Mouse (Mus musculus): Measurements from ENCODE around the gene Klrc1. TPM values are rescaled to one million over a fixed set of nuclear protein-coding genes. Genes with fewer than 3 reads are reported as not detected.
A peak's percentile ranks its signal among the peaks of the same experiment; 100 is the strongest.
"Not testable (repeated sequence)": the region's sequence is repeated elsewhere in the genome, so short reads cannot be mapped to it uniquely, and the experiment has no call there.

Klrc1 gene
- not detected in 2 replicates for polyA plus RNA-seq (2012; rRNA removed)

DNA sequence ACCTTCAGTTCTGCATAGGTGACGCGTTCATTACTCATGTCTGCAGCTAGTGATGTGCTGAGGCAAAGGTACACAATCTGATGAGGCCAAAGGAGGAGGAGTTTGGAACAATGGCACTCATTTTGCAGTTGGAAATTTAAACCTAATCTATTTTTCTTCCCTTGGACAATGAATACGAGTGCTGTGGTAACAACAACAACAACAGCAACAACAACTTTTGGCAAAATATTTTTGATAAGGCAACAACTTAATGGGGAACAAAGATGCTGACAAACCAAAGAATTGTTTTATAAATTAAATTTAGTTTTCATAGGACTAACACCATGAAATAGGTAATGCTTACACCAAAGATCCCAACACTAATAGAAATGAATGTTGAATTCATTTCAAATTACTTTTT is at the start of gene Klrc1:
Klrc1 (minus strand) TSS at position 101 of the 400 bp plus-strand sequence.
- TF ChIP-seq POLR2A (IDR thresholded peaks at IDR 0.05; ENCODE audit: borderline replicate concordance, extremely low read depth, insufficient read depth, insufficient read length, poor library complexity, severe bottlenecking) = no peak
- TF ChIP-seq CTCF (IDR thresholded peaks at IDR 0.05; ENCODE audit: borderline replicate concordance, extremely low read depth, insufficient read depth, insufficient read length) = no peak
- no peak for DNase-seq (ENCODE audit: low read depth)

DNA sequence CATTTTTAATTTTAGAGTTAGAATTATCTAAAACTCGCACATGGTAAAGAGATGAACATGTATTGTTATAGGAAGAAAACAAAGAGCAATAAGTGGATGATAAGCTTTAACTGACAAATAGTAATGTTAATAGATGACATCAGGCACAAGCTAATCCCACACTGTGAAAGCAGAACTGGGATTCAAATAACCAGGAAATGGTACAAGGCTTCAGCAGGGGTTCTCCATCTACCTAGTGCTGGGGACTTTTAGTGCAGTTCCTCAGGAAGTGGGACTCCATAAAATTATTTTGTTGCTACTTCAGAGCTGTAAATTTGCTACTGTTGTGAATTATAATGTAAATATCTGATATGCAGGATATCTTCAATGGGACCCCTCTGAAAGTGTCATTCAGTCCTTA is 48.5 kb upstream of the Klrc1 start:
- TF ChIP-seq CTCF (IDR thresholded peaks at IDR 0.05; ENCODE audit: borderline replicate concordance, extremely low read depth, insufficient read depth, insufficient read length) = no peak
- TF ChIP-seq POLR2A (IDR thresholded peaks at IDR 0.05; ENCODE audit: borderline replicate concordance, extremely low read depth, insufficient read depth, insufficient read length, poor library complexity, severe bottlenecking) = no peak
- DNase-seq (ENCODE audit: low read depth) = no peak

DNA sequence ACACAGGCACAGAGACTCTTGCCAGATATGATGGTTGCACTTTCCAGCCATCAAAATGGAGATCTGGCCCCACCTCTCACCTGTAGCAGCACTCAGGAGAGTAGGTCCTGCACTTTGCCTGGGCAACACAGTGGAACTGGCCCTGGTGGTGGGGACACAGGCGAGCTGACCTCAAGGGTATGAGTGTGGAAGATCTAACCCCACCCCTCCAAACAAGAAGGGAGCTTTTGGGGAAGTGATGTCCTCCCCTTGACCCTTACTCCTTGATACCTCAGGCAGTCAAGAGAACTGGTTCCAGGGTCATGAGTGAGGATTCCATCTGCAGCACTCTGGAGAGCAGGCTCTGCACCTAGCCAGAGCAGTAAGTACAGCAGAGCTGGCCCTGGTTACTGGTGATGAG is 42.6 kb upstream of the Klrc1 start:
- no peak for TF ChIP-seq CTCF (IDR thresholded peaks at IDR 0.05; ENCODE audit: borderline replicate concordance, extremely low read depth, insufficient read depth, insufficient read length)
- no peak for TF ChIP-seq POLR2A (IDR thresholded peaks at IDR 0.05; ENCODE audit: borderline replicate concordance, extremely low read depth, insufficient read depth, insufficient read length, poor library complexity, severe bottlenecking)
- no peak for DNase-seq (ENCODE audit: low read depth)

DNA sequence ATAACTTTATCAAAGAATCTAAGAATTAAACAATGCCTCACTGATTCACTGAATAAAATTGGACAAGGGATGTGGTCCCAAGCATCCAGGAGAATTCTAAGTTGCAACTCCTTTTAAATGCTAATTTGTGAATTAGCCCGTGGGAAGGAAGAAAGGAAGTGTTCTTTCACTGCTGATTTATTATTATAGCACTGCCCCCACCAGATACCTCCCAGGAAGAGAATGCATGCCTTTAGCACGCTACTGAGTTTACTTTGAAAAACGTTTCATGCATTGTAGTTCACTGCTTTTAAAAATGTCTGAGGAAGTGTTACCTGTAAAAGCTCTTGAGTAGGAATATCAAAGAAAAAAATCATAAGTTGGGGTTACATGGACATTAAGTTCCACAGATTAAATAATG is 41.7 kb upstream of the Klrc1 start:
- DNase-seq (ENCODE audit: low read depth) = peak; percentile 5
- TF ChIP-seq POLR2A (IDR thresholded peaks at IDR 0.05; ENCODE audit: borderline replicate concordance, extremely low read depth, insufficient read depth, insufficient read length, poor library complexity, severe bottlenecking) = no peak
- no peak for TF ChIP-seq CTCF (IDR thresholded peaks at IDR 0.05; ENCODE audit: borderline replicate concordance, extremely low read depth, insufficient read depth, insufficient read length)

DNA sequence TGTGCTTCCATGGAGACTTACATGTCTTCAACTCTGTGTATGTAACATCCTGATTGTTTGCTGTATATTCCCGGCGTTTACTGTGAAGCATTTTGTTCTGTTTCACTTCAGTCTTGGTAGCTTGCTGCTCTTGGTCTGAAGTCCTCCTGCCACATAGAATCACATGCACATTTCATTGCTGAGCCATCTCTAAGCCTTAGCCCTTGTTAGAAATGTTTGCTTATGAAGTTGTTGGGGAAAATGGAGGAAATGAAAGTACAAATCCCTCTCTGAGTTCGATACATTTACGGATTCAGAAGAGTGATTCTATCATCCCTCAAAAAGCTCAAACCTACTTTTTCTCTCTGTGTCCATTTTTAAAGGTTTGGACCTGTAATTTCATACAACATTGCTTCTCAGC is 38.3 kb upstream of the Klrc1 start, which contains the start of gene Klri1:
Klri1 (minus strand) TSS at position 101 of the 400 bp plus-strand sequence.
- no peak for TF ChIP-seq CTCF (IDR thresholded peaks at IDR 0.05; ENCODE audit: borderline replicate concordance, extremely low read depth, insufficient read depth, insufficient read length)
- no peak for TF ChIP-seq POLR2A (IDR thresholded peaks at IDR 0.05; ENCODE audit: borderline replicate concordance, extremely low read depth, insufficient read depth, insufficient read length, poor library complexity, severe bottlenecking)
- DNase-seq (ENCODE audit: low read depth) = no peak

DNA sequence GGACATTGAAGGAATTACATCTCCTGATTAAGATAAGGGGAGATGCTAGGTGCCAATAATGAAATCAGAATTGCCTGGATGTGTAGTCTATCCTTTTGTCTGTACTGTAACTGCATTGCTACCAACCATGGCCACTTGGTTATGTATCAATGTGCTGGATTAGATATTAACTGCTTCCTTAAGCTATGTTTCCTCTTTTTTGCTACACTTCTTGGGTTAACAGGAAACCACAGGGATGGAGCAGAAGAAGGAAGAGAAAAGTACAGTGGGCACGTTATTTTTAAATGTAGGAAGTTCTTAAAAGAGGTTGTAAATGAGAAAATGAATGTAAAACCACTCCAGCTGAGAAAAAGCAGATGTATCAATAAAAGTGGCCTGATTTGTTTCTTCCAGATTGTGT is 34.8 kb upstream of the Klrc1 start:
- no peak for DNase-seq (ENCODE audit: low read depth)
- TF ChIP-seq POLR2A (IDR thresholded peaks at IDR 0.05; ENCODE audit: borderline replicate concordance, extremely low read depth, insufficient read depth, insufficient read length, poor library complexity, severe bottlenecking) (no peak), CTCF (IDR thresholded peaks at IDR 0.05; ENCODE audit: borderline replicate concordance, extremely low read depth, insufficient read depth, insufficient read length) (no peak)

DNA sequence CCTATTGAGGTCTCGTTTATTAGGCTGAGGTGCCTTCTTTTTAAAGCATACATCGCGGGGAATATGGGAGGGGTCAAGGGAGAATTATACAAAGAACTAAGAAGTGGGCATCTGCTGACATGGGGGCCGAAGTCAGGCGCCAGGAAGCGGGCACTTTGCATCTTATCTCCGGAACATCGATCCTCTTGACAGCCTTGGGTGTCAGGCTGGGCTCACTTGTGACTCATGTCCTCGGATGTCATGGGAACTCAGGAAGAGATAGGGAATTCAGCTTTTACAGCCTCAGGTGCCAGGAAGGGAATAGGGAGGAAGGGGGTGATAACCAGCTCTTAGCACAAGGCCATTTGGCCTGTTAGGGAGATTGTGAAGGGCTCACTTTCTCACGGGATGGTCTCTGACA is 12.7 kb upstream of the Klrc1 start:
- not testable (repeated sequence) for DNase-seq (ENCODE audit: low read depth)

DNA sequence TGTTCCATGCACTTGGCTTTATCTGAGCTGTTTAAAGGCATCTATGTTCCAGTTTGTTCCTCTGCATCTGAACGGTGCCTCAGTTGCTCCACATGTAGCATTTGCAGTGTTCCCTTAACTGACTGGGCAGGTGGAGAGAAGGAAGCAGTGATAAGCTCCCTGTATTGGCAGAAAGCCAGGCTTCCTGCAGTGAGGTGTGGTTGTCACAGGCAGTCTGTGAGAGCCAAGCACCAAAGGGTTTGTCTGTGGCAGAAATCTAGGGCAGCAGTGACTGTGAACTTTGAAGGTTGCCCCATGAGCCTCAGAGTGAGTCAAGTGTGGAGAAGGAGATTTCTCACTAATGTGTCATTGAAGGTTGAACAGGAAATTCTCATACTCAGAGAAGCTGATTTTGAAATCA is 1.6 kb upstream of the Klrc1 start:
- TF ChIP-seq CTCF (IDR thresholded peaks at IDR 0.05; ENCODE audit: borderline replicate concordance, extremely low read depth, insufficient read depth, insufficient read length) (no peak), POLR2A (IDR thresholded peaks at IDR 0.05; ENCODE audit: borderline replicate concordance, extremely low read depth, insufficient read depth, insufficient read length, poor library complexity, severe bottlenecking) (no peak)
- peak; percentile 0 for DNase-seq (ENCODE audit: low read depth)

DNA sequence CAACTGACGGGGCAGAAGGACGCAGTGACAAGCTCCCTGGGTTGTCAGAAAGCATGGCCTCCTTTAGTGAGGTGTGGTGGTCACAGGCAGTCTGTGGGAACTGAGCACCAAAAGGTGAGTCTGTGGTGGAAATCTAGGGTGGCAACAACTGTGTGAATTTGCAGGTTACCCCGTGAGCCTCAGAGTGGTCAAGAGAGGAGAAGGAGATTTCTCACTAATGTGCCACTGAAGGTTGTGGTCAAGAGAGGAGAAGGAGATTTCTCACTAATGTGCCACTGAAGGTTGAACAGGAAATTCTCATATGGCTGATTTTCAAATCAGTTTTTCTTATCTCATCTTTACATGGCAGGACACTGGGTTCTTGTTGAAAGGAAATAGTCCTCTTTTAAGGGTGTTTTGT is 17.5 kb downstream of the Klrc1 start:
- DNase-seq (ENCODE audit: low read depth) = not testable (repeated sequence)

DNA sequence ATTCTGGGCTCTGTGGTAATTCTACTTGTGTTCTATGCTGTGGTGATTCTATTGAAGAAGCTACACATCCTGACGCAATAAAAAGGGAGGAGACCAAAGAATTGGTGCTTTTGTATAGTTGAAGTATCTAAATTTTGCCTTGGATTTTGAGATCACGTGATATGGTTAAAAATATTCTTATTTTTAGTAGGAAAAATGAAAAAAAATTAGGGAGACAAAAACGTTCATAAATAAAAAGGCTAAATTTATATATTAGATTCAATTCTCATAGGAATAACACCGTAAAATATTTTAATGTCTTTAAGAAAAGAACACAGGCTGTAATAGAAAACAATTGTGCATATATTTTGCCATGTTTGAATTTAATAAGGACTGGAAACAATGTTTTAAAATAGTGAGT is 18.2 kb downstream of the Klrc1 start, which contains the start of gene Klrc2:
Klrc2 (minus strand) TSS at position 101 of the 400 bp plus-strand sequence.
- DNase-seq (ENCODE audit: low read depth) = not testable (repeated sequence)

DNA sequence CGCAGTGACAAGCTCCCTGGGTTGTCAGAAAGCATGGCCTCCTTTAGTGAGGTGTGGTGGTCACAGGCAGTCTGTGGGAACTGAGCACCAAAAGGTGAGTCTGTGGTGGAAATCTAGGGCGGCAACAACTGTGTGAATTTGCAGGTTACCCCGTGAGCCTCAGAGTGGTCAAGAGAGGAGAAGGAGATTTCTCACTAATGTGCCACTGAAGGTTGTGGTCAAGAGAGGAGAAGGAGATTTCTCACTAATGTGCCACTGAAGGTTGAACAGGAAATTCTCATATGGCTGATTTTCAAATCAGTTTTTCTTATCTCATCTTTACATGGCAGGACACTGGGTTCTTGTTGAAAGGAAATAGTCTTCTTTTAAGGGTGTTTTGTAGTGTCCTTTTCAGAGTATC is 34.7 kb downstream of the Klrc1 start:
- not testable (repeated sequence) for DNase-seq (ENCODE audit: low read depth)

DNA sequence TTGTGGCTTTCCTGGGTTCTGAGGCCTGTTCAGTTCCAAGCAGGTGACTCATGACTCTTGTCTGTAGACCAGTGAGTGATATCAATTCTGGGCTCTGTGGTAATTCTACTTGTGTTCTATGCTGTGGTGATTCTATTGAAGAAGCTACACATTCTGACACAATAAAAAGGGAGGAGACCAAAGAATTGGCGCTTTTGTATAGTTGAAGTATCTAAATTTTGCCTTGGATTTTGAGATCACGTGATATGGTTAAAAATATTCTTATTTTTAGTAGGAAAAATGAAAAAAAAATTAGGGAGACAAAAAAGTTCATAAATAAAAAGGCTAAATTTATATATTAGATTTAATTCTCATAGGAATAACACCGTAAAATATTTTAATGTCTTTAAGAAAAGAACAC is 35.5 kb downstream of the Klrc1 start, which contains the start of gene Klrc3:
Klrc3 (minus strand) TSS at position 101 of the 400 bp plus-strand sequence.
- not testable (repeated sequence) for DNase-seq (ENCODE audit: low read depth)

DNA sequence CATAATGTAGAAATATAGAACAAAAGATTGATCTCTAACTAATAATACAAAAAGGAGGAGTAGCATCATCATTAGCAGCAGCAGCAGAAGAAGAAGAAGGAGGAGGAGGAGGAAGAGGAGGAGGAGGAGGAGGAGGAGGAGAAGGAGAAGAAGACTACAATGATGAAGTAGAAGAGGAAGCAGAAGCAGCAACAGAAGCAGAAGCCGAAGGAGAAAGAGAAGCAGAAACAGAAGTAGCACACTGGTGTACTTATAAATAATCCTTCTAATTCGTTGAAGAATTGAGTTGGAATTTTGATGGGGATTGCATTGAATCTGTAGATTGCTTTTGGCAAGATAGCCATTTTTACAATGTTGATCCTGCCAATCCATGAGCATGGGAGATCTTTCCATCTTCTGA is 47.7 kb downstream of the Klrc1 start:
- DNase-seq (ENCODE audit: low read depth) = not testable (repeated sequence)

DNA sequence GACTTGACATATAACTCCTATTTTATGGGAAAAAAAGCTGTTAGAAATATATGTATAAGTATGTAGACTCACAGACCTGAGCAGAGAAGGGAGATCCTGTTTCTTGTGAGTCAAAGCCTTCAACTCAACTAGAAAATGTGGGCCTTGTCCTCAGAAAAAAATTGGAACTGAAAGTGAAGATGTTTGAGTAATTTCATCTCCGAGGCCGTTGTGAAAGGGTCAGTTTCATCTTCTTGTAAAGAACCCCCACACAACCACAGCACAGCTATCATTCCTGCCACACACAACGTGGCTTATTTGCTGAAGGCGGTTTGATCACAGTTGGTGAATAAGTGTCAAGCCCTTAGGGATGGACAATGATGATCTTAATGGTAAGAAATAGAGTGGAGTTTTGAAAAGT is 55.0 kb downstream of the Klrc1 start, which contains the start of gene Klrk1:
Klrk1 (minus strand) TSS at position 130 of the 400 bp plus-strand sequence.
- TF ChIP-seq POLR2A (IDR thresholded peaks at IDR 0.05; ENCODE audit: borderline replicate concordance, extremely low read depth, insufficient read depth, insufficient read length, poor library complexity, severe bottlenecking) = no peak
- DNase-seq (ENCODE audit: low read depth) = no peak

Other genes starting within 250 kb of the Klrc1 start
- 0.49 and 0.72 TPM in 2 replicates for gene Clec1a, start 227.0 kb downstream of the Klrc1 start, polyA plus RNA-seq (2012; rRNA removed)
- not detected in 2 replicates for gene Olr1, start 171.8 kb downstream of the Klrc1 start, polyA plus RNA-seq (2012; rRNA removed)
- 0.10 TPM in 1 of 2 replicates, not detected in the other for gene Tmem52b, start 166.4 kb downstream of the Klrc1 start, polyA plus RNA-seq (2012; rRNA removed)
- gene Gabarapl1, start 145.8 kb downstream of the Klrc1 start, polyA plus RNA-seq (2012; rRNA removed) = 151 and 161 TPM in 2 replicates
- 0.08 and 0.11 TPM in 2 replicates for gene Klre1, start 101.1 kb downstream of the Klrc1 start, polyA plus RNA-seq (2012; rRNA removed)
- gene Klrd1, start 87.2 kb downstream of the Klrc1 start, polyA plus RNA-seq (2012; rRNA removed) = 0.18 TPM in 1 of 2 replicates, not detected in the other
- gene Klrk1, start 55.1 kb downstream of the Klrc1 start, polyA plus RNA-seq (2012; rRNA removed) = 0.01 TPM in 1 of 2 replicates, not detected in the other
- not detected in 2 replicates for gene Klrc3, start 35.6 kb downstream of the Klrc1 start, polyA plus RNA-seq (2012; rRNA removed)
- gene Klrc2, start 18.3 kb downstream of the Klrc1 start, polyA plus RNA-seq (2012; rRNA removed) = not detected in 2 replicates
- not detected in 2 replicates for gene Klri1, start 38.2 kb upstream of the Klrc1 start, polyA plus RNA-seq (2012; rRNA removed)
- gene Klri2, start 61.5 kb upstream of the Klrc1 start, polyA plus RNA-seq (2012; rRNA removed) = not detected in 2 replicates
- not detected in 2 replicates for gene Gm156, start 105.3 kb upstream of the Klrc1 start, polyA plus RNA-seq (2012; rRNA removed)
- gene Gm17631, start 183.7 kb upstream of the Klrc1 start, polyA plus RNA-seq (2012; rRNA removed) = not detected in 2 replicates
- not detected in 2 replicates for gene Klra17, start 197.7 kb upstream of the Klrc1 start, polyA plus RNA-seq (2012; rRNA removed)
- gene Klra5, start 238.7 kb upstream of the Klrc1 start, polyA plus RNA-seq (2012; rRNA removed) = not detected in 2 replicates

Data from brain, embryonic 14.5 days (tissue).